Mouse (Mus musculus): ENCODE measurements around the gene Thumpd3.

DNA sequence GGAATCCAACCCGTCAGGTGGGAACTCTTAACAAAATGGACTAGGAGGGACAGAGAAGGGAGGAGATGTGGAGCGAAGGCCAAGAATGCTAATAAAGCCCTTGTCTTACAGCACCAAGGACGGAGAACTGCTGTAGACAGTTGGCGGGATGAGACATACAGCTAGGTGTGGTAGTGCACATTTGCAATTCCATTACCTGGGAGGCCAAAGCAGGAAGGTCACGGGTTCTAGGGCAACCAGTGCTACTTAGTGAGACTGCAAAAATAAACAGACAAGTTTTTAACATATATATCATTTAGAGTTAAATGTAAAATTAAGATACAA, 7.3 kb upstream of the Thumpd3 start:
- TF ChIP-seq CTCF (IDR thresholded peaks at IDR 0.05) (no peak), EP300 (IDR thresholded peaks at IDR 0.05) (no peak)

All from lung, postnatal 0 days (tissue).